Mouse (Mus musculus) embryonic facial prominence, embryonic 11.5 days (tissue): ENCODE results near the gene Afg1l. TPM values are rescaled to one million over a fixed set of nuclear protein-coding genes. Genes with fewer than 3 reads are reported as not detected.
A peak's percentile ranks its signal among the peaks of the same experiment; 100 is the strongest.

Source experiments
- ATAC-seq: fragments of 200-750 bp; cut with Nextera tagmentation; replicated peaks from 2 replicates; pipeline ENCODE4 v1.8.0; 2017; ENCODE audit warnings: low read depth; ENCODE audit not compliant: insufficient number of reproducible peaks, low FRiP score, low TSS enrichment
- DNase-seq: peaks from one replicate; pipeline ENCODE4 v3.0.0-alpha.2; 2015; ENCODE audit warnings: low spot score
- H3K27ac ChIP-seq: fragments of 300-500 bp; sonication (generic); replicated peaks from 2 replicates; pipeline ENCODE4 v1.5.1; 2014; ENCODE audit warnings: mild to moderate bottlenecking, low read depth, low read length, control low read depth
- H3K27me3 ChIP-seq: fragments of 300-500 bp; sonication (generic); 2 replicates; pipeline ENCODE4 v1.6.1; 2014; ENCODE audit warnings: mild to moderate bottlenecking, low read length, moderate library complexity, mixed read lengths; ENCODE audit not compliant: control insufficient read depth, insufficient read depth
- H3K36me3 ChIP-seq: fragments of 300-500 bp; sonication (generic); replicated peaks from 2 replicates; pipeline ENCODE4 v1.6.1; 2014; ENCODE audit warnings: low read depth, mild to moderate bottlenecking, low read length, moderate library complexity, mixed read lengths; ENCODE audit not compliant: control insufficient read depth, insufficient read depth
- H3K4me1 ChIP-seq: fragments of 300-500 bp; sonication (generic); 2 replicates; pipeline ENCODE4 v1.6.1; 2014; ENCODE audit warnings: low read length, mixed read lengths; ENCODE audit not compliant: control insufficient read depth, insufficient read depth
- H3K4me2 ChIP-seq: fragments of 300-500 bp; sonication (generic); 2 replicates; pipeline ENCODE4 v1.6.1; 2014; ENCODE audit warnings: low read depth, mild to moderate bottlenecking, control low read depth, low read length, moderate library complexity
- H3K4me3 ChIP-seq: fragments of 300-500 bp; sonication (generic); 2 replicates; pipeline ENCODE4 v1.5.1; 2014; ENCODE audit warnings: low read depth, low read length, control low read depth
- H3K9ac ChIP-seq: fragments of 300-500 bp; sonication (generic); replicated peaks from 2 replicates; pipeline ENCODE4 v1.6.1; 2014; ENCODE audit warnings: mild to moderate bottlenecking, control low read depth, low read length
- H3K9me3 ChIP-seq: fragments of 300-500 bp; sonication (generic); replicated peaks from 2 replicates; pipeline ENCODE4 v1.6.1; 2016; ENCODE audit warnings: mild to moderate bottlenecking, low read length, inconsistent platforms, mixed read lengths; ENCODE audit not compliant: control insufficient read depth
- WGBS: fragments of 180-500 bp; shearing (Covaris S2); extraction: QIAGEN DNeasy Blood & Tissue Kit; methylation state at CpG from one replicate; pipeline ENCODE4 v1.1.7; 2014; 5-methylcytosine and 5-hydroxymethylcytosine counted together
- polyA plus RNA-seq: library from polyadenylated mRNA; unstranded; fragments of >200 nt; fragmentation: Nextera tagmentation; extraction: Ambion mirVana; gene quantifications from 2 replicates; pipeline ENCODE4 v1.2.1, GENCODE M21; 2014

Gene Afg1l
- polyA plus RNA-seq, 1 experiment from 2014 or later: 6.2 TPM

DNA sequence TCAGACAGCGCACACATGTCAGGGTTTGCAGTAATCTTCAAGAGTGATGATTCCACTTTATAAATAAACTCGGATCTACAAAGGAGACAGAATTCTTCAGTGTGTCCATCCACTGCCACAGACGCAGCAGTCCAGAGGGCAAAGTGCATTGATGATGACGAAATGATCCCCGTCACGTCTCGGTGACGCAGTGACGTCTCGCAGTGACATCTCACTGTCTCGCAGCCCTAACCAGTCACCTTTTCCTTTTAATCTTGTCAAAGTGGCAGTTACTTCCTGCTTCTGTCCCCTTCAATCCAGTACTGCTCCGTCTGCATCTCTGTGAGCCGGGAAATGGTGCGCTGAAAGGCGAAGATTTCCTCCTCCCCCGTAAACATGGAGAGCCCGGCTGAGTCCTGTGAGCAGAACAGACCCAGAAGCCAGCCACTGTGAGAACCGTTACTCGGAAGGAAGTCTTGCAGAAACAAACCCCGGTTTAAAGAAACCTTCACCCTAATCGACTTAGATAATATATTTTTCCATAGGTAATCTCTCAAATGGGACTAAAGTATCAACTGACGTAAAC lies 165.1 kb downstream of the Afg1l start:
- H3K27me3 ChIP-seq: no peaks in the 10 kb centered on the region; the same call in 1 of the 2 replicates
- DNase-seq (no peak), ATAC-seq (no peak)
- H3K4me2 ChIP-seq: no peak overlapping the region
- H3K4me1 ChIP-seq: no peaks in the 10 kb centered on the region
- H3K9me3 ChIP-seq: no peaks in the 10 kb centered on the region
- 80% methylated on average over 22 of the region's 22 CpGs for WGBS
- H3K27ac ChIP-seq: no peak overlapping the region
- H3K9ac ChIP-seq: no peak overlapping the region
- no peak overlapping the region for H3K4me3 ChIP-seq
- no peaks in the 10 kb centered on the region for H3K36me3 ChIP-seq

DNA sequence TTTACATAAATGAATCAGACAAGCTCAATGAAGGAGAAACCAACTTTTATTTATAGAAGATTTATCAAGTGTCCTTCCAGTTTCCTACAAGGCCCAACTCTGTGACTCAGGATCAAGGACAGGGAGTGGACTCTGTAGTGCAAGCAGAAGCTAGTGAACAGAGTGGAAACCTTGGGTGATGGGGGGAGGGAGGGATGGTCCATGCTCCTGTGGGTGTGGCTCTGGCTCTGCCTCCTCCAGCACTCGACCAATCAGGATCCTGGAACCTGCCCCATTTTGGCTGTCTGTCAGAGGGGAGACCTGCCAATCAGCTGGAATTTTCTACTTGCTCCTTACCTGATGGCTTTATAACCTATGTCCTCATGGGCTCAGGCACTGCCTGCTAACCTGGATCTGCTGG lies 165.8 kb downstream of the Afg1l start:
- Histone ChIP-seq H3K27me3 (no peaks in the 10 kb centered on the region; the same call in 1 of the 2 replicates), H3K4me3 (no peak overlapping the region), H3K4me2 (no peak overlapping the region), H3K36me3 (no peaks in the 10 kb centered on the region), H3K27ac (no peak overlapping the region), H3K9ac (no peak overlapping the region), H3K9me3 (no peaks in the 10 kb centered on the region), H3K4me1 (no peaks in the 10 kb centered on the region)
- ATAC-seq (no peak), DNase-seq (no peak)
- 75% methylated on average over 1 of the region's 1 CpGs for WGBS

DNA sequence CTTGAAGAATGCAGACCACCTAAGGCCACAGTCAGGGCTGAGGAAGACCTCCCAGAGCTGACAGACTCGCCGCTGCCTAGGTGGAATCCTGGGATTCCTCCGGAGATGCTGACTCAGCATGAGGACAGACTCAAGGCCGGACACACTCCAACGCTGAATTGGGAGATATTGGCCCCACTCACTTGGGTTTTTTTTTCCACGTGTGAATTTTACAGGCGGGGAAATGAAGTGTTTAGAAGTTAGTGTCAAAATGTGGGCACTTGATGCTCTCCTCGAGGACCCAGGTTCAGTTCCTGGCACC lies 169.7 kb downstream of the Afg1l start:
- Histone ChIP-seq H3K27ac (no peak overlapping the region), H3K4me3 (peak overlapping the region; percentile 7; the same call in 1 of the 2 replicates), H3K27me3 (no peaks in the 10 kb centered on the region; the same call in 1 of the 2 replicates), H3K36me3 (no peaks in the 10 kb centered on the region), H3K4me1 (no peaks in the 10 kb centered on the region), H3K9ac (no peak overlapping the region), H3K4me2 (peak overlapping the region; percentile 43), H3K9me3 (no peaks in the 10 kb centered on the region)
- DNase-seq: peak; percentile 13
- no peak for ATAC-seq
- WGBS: 30% methylated on average over 8 of the region's 8 CpGs

DNA sequence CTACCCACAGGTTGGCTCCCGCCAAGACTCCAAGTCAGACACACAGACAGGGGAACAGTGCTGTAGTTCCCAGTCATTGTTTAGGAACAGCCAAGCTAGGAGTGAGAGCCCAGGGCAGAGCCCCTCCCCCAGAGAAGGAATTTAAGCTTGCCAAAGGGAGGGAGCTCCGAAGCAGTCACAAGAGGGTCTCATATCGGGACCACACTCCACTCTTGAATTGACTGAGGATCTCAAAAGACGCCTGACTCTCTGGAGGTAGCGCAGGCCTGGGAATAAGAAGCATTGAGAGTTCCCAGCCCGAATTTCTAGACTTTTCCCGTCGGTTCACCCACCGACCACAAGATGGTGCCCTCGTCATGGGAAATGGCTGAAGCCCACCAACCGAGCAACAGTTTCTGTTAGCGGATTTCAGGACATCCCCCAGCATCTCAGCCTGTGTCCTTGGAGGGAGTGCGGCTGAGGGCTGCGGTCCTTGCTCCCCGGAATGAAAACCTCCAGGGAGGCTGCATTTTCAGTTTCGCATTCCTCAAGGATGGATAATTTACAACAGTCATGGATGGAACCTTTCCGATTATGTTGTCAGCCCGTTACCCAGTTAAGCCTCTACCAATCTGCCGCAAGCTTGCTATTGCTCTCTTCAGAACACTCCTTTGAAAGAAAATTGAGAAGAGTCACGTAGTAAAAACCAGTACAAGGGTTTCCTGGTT lies 170.2 kb downstream of the Afg1l start:
- Histone ChIP-seq H3K36me3 (no peaks in the 10 kb centered on the region), H3K9me3 (no peaks in the 10 kb centered on the region), H3K9ac (no peak overlapping the region), H3K27me3 (no peaks in the 10 kb centered on the region; the same call in 1 of the 2 replicates), H3K4me3 (peak overlapping the region; percentile 7; the same call in 1 of the 2 replicates), H3K4me2 (peak overlapping the region; percentile 43), H3K4me1 (no peaks in the 10 kb centered on the region), H3K27ac (no peak overlapping the region)
- no peak for ATAC-seq
- WGBS: 9% methylated on average over 20 of the region's 20 CpGs
- DNase-seq: peak; percentile 88

DNA sequence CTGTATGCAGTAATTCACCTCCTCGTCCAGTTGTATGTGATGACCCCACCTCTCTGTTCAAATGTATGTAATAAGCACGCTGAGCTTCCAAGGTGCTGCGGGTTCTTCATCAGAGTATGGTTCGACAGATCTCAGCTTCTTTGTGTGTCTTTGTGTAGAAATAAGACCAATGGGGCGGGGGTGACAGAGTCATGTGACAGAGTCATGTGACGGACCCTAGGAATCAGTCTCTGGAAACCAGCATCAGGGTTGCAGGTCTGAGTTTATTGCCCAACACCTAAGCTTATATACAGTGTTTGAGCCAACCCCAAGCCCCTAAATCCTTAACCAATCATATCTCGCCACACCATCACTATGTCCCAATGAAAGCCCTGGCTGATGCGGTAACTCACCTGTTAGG lies 171.9 kb downstream of the Afg1l start:
- DNase-seq: no peak
- no peak overlapping the region for H3K4me2 ChIP-seq
- no peak overlapping the region for H3K27ac ChIP-seq
- ATAC-seq: no peak
- H3K4me3 ChIP-seq: no peak overlapping the region
- WGBS: 88% methylated on average over 8 of the region's 8 CpGs
- no peaks in the 10 kb centered on the region for H3K9me3 ChIP-seq
- H3K9ac ChIP-seq: no peak overlapping the region
- no peaks in the 10 kb centered on the region for H3K36me3 ChIP-seq
- no peaks in the 10 kb centered on the region for H3K4me1 ChIP-seq
- no peaks in the 10 kb centered on the region; the same call in 1 of the 2 replicates for H3K27me3 ChIP-seq

DNA sequence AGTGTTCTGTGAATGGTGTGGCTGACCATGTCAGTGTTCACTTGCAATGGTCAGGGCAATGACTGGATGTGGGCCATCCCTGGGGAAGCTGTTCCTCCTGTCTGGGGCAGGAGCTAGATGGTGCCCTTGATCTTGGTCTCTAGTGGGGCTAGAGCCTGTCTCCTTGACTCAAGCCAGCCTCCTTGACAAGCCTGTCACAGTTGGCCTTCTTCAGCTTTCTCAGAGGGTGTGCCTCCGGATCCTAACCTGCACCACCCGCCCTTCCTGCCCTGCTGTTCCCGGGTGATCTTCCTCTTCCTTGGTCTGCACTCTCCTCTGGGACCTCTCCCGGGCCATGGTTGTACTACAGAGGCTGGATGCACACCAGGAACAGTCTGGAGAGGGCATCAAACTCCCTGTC lies 177.6 kb downstream of the Afg1l start:
- H3K4me1 ChIP-seq: no peaks in the 10 kb centered on the region

DNA sequence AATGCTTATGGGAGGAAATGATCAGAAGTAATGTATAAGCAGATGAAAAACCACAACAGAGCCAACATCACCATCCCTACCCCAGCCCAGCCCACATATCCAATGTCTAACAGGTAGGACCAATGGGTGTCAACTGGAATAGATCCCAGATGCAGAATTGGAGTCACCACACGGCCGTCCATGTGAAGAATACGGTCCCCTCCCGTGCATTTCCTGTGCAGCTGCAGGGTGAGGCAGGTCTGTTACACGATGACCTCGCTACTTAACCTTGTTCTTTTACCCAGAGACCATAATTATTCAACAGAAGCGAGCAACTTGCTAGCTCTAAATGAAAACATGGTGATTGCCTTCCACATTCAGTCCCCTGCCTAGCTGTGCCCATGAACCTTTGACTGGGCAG lies 178.4 kb downstream of the Afg1l start:
- ATAC-seq (no peak), DNase-seq (no peak)
- WGBS: 29% methylated on average over 7 of the region's 7 CpGs
- no peak overlapping the region for H3K9ac ChIP-seq
- no peaks in the 10 kb centered on the region for H3K27me3 ChIP-seq
- H3K4me3 ChIP-seq: no peak overlapping the region
- H3K36me3 ChIP-seq: no peaks in the 10 kb centered on the region
- no peaks in the 10 kb centered on the region for H3K4me1 ChIP-seq
- no peak overlapping the region for H3K4me2 ChIP-seq
- H3K27ac ChIP-seq: no peak overlapping the region
- no peaks in the 10 kb centered on the region for H3K9me3 ChIP-seq

More for the DNA sequence above, 177.6 kb downstream of the Afg1l start:
- Histone ChIP-seq H3K27ac (no peak overlapping the region), H3K4me2 (no peak overlapping the region), H3K9me3 (no peaks in the 10 kb centered on the region), H3K4me3 (no peak overlapping the region), H3K36me3 (no peaks in the 10 kb centered on the region), H3K9ac (no peak overlapping the region), H3K27me3 (no peaks in the 10 kb centered on the region)
- ATAC-seq: no peak
- no peak for DNase-seq
- WGBS: 61% methylated on average over 4 of the region's 4 CpGs

DNA sequence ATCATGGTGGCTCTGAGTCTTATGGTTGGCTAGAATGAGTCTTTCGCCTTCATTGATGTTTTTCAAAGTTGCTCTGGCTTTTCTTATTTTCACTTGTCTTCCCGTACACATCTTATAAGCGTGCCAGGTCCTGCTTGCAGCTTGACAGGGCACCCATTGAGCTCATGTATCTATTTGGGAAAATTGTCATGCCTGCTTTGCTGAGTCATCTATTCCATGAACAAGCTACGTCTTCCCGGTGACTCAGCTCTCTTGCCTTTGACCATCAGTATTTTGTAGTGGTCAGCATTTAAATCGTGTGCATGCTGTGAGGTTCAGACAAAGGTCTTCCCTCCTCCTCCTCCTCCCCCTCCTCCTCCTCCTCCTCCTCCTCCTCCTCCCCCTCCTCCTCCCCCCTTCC lies 178.9 kb downstream of the Afg1l start:
- Histone ChIP-seq H3K36me3 (no peaks in the 10 kb centered on the region), H3K4me1 (no peaks in the 10 kb centered on the region)
- WGBS: 85% methylated on average over 6 of the region's 6 CpGs

More for the DNA sequence above, 178.9 kb downstream of the Afg1l start:
- no peaks in the 10 kb centered on the region for H3K27me3 ChIP-seq
- H3K9ac ChIP-seq: no peak overlapping the region
- H3K27ac ChIP-seq: no peak overlapping the region
- no peak overlapping the region for H3K4me2 ChIP-seq
- H3K4me3 ChIP-seq: no peak overlapping the region
- DNase-seq (no peak), ATAC-seq (no peak)
- no peaks in the 10 kb centered on the region for H3K9me3 ChIP-seq
